Mouse (Mus musculus): ENCODE measurements around the gene Vps8. TPM values are rescaled to one million over a fixed set of nuclear protein-coding genes. Genes with fewer than 3 reads are reported as not detected.

Gene Vps8
- polyA plus RNA-seq, 1 experiment from 2014 or later: 14.2 TPM

- ATAC-seq (ENCODE audit: low FRiP score, low TSS enrichment): no peak
- Histone ChIP-seq H3K36me3 (ENCODE audit: control insufficient read depth, insufficient read depth, low read length) (no peaks in the 10 kb centered on the region), H3K9me3 (ENCODE audit: control insufficient read depth, low read length) (no peaks in the 10 kb centered on the region), H3K4me3 (ENCODE audit: low read length) (no peak overlapping the region), H3K9ac (ENCODE audit: low read depth, low read length) (no peak overlapping the region), H3K4me1 (ENCODE audit: control insufficient read depth, insufficient read depth, low read length) (no peaks in the 10 kb centered on the region), H3K27ac (ENCODE audit: low read depth, low read length) (no peak overlapping the region), H3K27me3 (ENCODE audit: control insufficient read depth, insufficient read depth, low read length) (no peaks in the 10 kb centered on the region), H3K4me2 (replicated peaks; ENCODE audit: low read depth, low read length) (no peak overlapping the region)
- 66% methylated on average over 6 of the region's 6 CpGs for WGBS
Observed at GRCm38 (mm10) chr16:21627248-21627647, 204.3 kb downstream of the Vps8 start.

- Histone ChIP-seq H3K36me3 (ENCODE audit: control insufficient read depth, insufficient read depth, low read length) (no peaks in the 10 kb centered on the region), H3K9ac (ENCODE audit: low read depth, low read length) (no peak overlapping the region), H3K4me2 (replicated peaks; ENCODE audit: low read depth, low read length) (no peak overlapping the region), H3K9me3 (ENCODE audit: control insufficient read depth, low read length) (no peaks in the 10 kb centered on the region), H3K27me3 (ENCODE audit: control insufficient read depth, insufficient read depth, low read length) (no peaks in the 10 kb centered on the region), H3K4me1 (ENCODE audit: control insufficient read depth, insufficient read depth, low read length) (no peaks in the 10 kb centered on the region), H3K27ac (ENCODE audit: low read depth, low read length) (no peak overlapping the region), H3K4me3 (ENCODE audit: low read length) (no peak overlapping the region)
- 74% methylated on average over 13 of the region's 13 CpGs for WGBS
- no peak for ATAC-seq (ENCODE audit: low FRiP score, low TSS enrichment)
Observed at GRCm38 (mm10) chr16:21628061-21628591, 205.2 kb downstream of the Vps8 start.

GRCm38 (mm10) chr16:21630614-21631013 lies 207.7 kb downstream of the Vps8 start:
- no peaks in the 10 kb centered on the region for H3K4me1 ChIP-seq (ENCODE audit: control insufficient read depth, insufficient read depth, low read length)
- H3K9ac ChIP-seq (ENCODE audit: low read depth, low read length): no peak overlapping the region
- H3K36me3 ChIP-seq (ENCODE audit: control insufficient read depth, insufficient read depth, low read length): no peaks in the 10 kb centered on the region
- WGBS: 89% methylated on average over 4 of the region's 4 CpGs
- H3K27me3 ChIP-seq (ENCODE audit: control insufficient read depth, insufficient read depth, low read length): no peaks in the 10 kb centered on the region
- ATAC-seq (ENCODE audit: low FRiP score, low TSS enrichment): no peak
- H3K4me3 ChIP-seq (ENCODE audit: low read length): no peak overlapping the region
- H3K4me2 ChIP-seq (replicated peaks; ENCODE audit: low read depth, low read length): no peak overlapping the region
- no peaks in the 10 kb centered on the region for H3K9me3 ChIP-seq (ENCODE audit: control insufficient read depth, low read length)
- H3K27ac ChIP-seq (ENCODE audit: low read depth, low read length): no peak overlapping the region

- no peaks in the 10 kb centered on the region for H3K27me3 ChIP-seq (ENCODE audit: control insufficient read depth, insufficient read depth, low read length)
- no peaks in the 10 kb centered on the region for H3K9me3 ChIP-seq (ENCODE audit: control insufficient read depth, low read length)
- no peaks in the 10 kb centered on the region for H3K36me3 ChIP-seq (ENCODE audit: control insufficient read depth, insufficient read depth, low read length)
- H3K27ac ChIP-seq (ENCODE audit: low read depth, low read length): no peak overlapping the region
- 75% methylated on average over 4 of the region's 4 CpGs for WGBS
- H3K4me1 ChIP-seq (ENCODE audit: control insufficient read depth, insufficient read depth, low read length): no peaks in the 10 kb centered on the region
- H3K4me2 ChIP-seq (replicated peaks; ENCODE audit: low read depth, low read length): no peak overlapping the region
- no peak for ATAC-seq (ENCODE audit: low FRiP score, low TSS enrichment)
- no peak overlapping the region for H3K9ac ChIP-seq (ENCODE audit: low read depth, low read length)
- no peak overlapping the region for H3K4me3 ChIP-seq (ENCODE audit: low read length)
Observed at GRCm38 (mm10) chr16:21631815-21632222, 208.9 kb downstream of the Vps8 start.

- no peak for ATAC-seq (ENCODE audit: low FRiP score, low TSS enrichment)
- Histone ChIP-seq H3K9ac (ENCODE audit: low read depth, low read length) (no peak overlapping the region), H3K4me1 (ENCODE audit: control insufficient read depth, insufficient read depth, low read length) (no peaks in the 10 kb centered on the region), H3K27ac (ENCODE audit: low read depth, low read length) (no peak overlapping the region), H3K36me3 (ENCODE audit: control insufficient read depth, insufficient read depth, low read length) (no peaks in the 10 kb centered on the region), H3K9me3 (ENCODE audit: control insufficient read depth, low read length) (no peaks in the 10 kb centered on the region), H3K27me3 (ENCODE audit: control insufficient read depth, insufficient read depth, low read length) (no peaks in the 10 kb centered on the region), H3K4me2 (replicated peaks; ENCODE audit: low read depth, low read length) (no peak overlapping the region), H3K4me3 (ENCODE audit: low read length) (no peak overlapping the region)
Observed at GRCm38 (mm10) chr16:21634460-21634859, 211.5 kb downstream of the Vps8 start.

GRCm38 (mm10) chr16:21636156-21636853 lies 213.4 kb downstream of the Vps8 start:
- Histone ChIP-seq H3K4me1 (ENCODE audit: control insufficient read depth, insufficient read depth, low read length) (no peaks in the 10 kb centered on the region), H3K4me3 (ENCODE audit: low read length) (no peak overlapping the region), H3K9ac (ENCODE audit: low read depth, low read length) (no peak overlapping the region), H3K4me2 (replicated peaks; ENCODE audit: low read depth, low read length) (no peak overlapping the region), H3K27me3 (ENCODE audit: control insufficient read depth, insufficient read depth, low read length) (no peaks in the 10 kb centered on the region), H3K27ac (ENCODE audit: low read depth, low read length) (no peak overlapping the region), H3K9me3 (ENCODE audit: control insufficient read depth, low read length) (no peaks in the 10 kb centered on the region), H3K36me3 (ENCODE audit: control insufficient read depth, insufficient read depth, low read length) (no peaks in the 10 kb centered on the region)
- no peak for ATAC-seq (ENCODE audit: low FRiP score, low TSS enrichment)
- 89% methylated on average over 5 of the region's 5 CpGs for WGBS

- Histone ChIP-seq H3K27ac (ENCODE audit: low read depth, low read length) (no peak overlapping the region), H3K36me3 (ENCODE audit: control insufficient read depth, insufficient read depth, low read length) (no peaks in the 10 kb centered on the region), H3K9me3 (ENCODE audit: control insufficient read depth, low read length) (no peaks in the 10 kb centered on the region), H3K4me3 (ENCODE audit: low read length) (no peak overlapping the region), H3K9ac (ENCODE audit: low read depth, low read length) (no peak overlapping the region), H3K27me3 (ENCODE audit: control insufficient read depth, insufficient read depth, low read length) (no peaks in the 10 kb centered on the region), H3K4me2 (replicated peaks; ENCODE audit: low read depth, low read length) (no peak overlapping the region), H3K4me1 (ENCODE audit: control insufficient read depth, insufficient read depth, low read length) (no peaks in the 10 kb centered on the region)
- ATAC-seq (ENCODE audit: low FRiP score, low TSS enrichment): no peak
- 85% methylated on average over 11 of the region's 11 CpGs for WGBS
Observed at GRCm38 (mm10) chr16:21637201-21637819, 214.4 kb downstream of the Vps8 start.

- Histone ChIP-seq H3K4me2 (replicated peaks; ENCODE audit: low read depth, low read length) (no peak overlapping the region), H3K4me1 (ENCODE audit: control insufficient read depth, insufficient read depth, low read length) (peaks cover 15% of the 10 kb centered on the region), H3K27me3 (ENCODE audit: control insufficient read depth, insufficient read depth, low read length) (no peaks in the 10 kb centered on the region), H3K27ac (ENCODE audit: low read depth, low read length) (peak overlapping the region; percentile 69; the same call in 1 of the 2 replicates), H3K4me3 (ENCODE audit: low read length) (no peak overlapping the region), H3K9me3 (ENCODE audit: control insufficient read depth, low read length) (no peaks in the 10 kb centered on the region), H3K9ac (ENCODE audit: low read depth, low read length) (no peak overlapping the region), H3K36me3 (ENCODE audit: control insufficient read depth, insufficient read depth, low read length) (no peaks in the 10 kb centered on the region)
- WGBS: 79% methylated on average over 7 of the region's 7 CpGs
- no peak for ATAC-seq (ENCODE audit: low FRiP score, low TSS enrichment)
Observed at GRCm38 (mm10) chr16:21640766-21641499, 218.0 kb downstream of the Vps8 start.

- no peaks in the 10 kb centered on the region for H3K9me3 ChIP-seq (ENCODE audit: control insufficient read depth, low read length)
- no peak overlapping the region for H3K9ac ChIP-seq (ENCODE audit: low read depth, low read length)
- peak overlapping the region; percentile 69; the same call in 1 of the 2 replicates for H3K27ac ChIP-seq (ENCODE audit: low read depth, low read length)
- H3K36me3 ChIP-seq (ENCODE audit: control insufficient read depth, insufficient read depth, low read length): no peaks in the 10 kb centered on the region
- H3K4me2 ChIP-seq (replicated peaks; ENCODE audit: low read depth, low read length): no peak overlapping the region
- WGBS: 79% methylated on average over 3 of the region's 3 CpGs
- no peak for ATAC-seq (ENCODE audit: low FRiP score, low TSS enrichment)
- H3K4me3 ChIP-seq (ENCODE audit: low read length): no peak overlapping the region
- H3K27me3 ChIP-seq (ENCODE audit: control insufficient read depth, insufficient read depth, low read length): no peaks in the 10 kb centered on the region
- peaks cover 15% of the 10 kb centered on the region for H3K4me1 ChIP-seq (ENCODE audit: control insufficient read depth, insufficient read depth, low read length)
Observed at GRCm38 (mm10) chr16:21641944-21642343, 219.0 kb downstream of the Vps8 start.

Data from kidney, embryonic 14.5 days (tissue).